Mouse (Mus musculus) kidney, adult 18-20 months (tissue): ENCODE measurements around the gene Olfr484.
"Not testable (repeated sequence)": the region's sequence is repeated elsewhere in the genome, so short reads cannot be mapped to it uniquely, and the experiment has no call there.

Source experiments
- DNase-seq: peaks from one replicate; pipeline ENCODE4 v3.0.0; 2021

Olfr484 gene

GRCm38 (mm10) chr7:108127349-108127748 is at the start of gene Olfr484:
Gene Olfr484, minus strand, starts transcription at chr7:108127449.
- DNase-seq: no peak

GRCm38 (mm10) chr7:108172642-108173041 is 45.4 kb upstream of the Olfr484 start, which contains the start of gene Olfr486:
Gene Olfr486, minus strand, starts transcription at chr7:108172742.
- not testable (repeated sequence) for DNase-seq

- no peak for DNase-seq
Measured at GRCm38 (mm10) chr7:108159771-108160170, 32.5 kb upstream of the Olfr484 start, which contains the start of gene Olfr485. Gene Olfr485, minus strand, starts transcription at chr7:108159871.

- no peak for DNase-seq
Measured at GRCm38 (mm10) chr7:108121416-108121815, 5.8 kb downstream of the Olfr484 start.

- no peak for DNase-seq
Measured at GRCm38 (mm10) chr7:108120681-108121080, 6.6 kb downstream of the Olfr484 start.

- no peak for DNase-seq
Measured at GRCm38 (mm10) chr7:108100549-108100948, 26.7 kb downstream of the Olfr484 start, which contains the start of gene Olfr483. Gene Olfr483, plus strand, starts transcription at chr7:108100849.

- no peak for DNase-seq
Measured at GRCm38 (mm10) chr7:108097486-108097885, 29.8 kb downstream of the Olfr484 start, which contains the start of gene Olfr482. Gene Olfr482, minus strand, starts transcription at chr7:108097586.

GRCm38 (mm10) chr7:108079555-108079954 is 47.7 kb downstream of the Olfr484 start, which contains the start of gene Olfr481:
Gene Olfr481, plus strand, starts transcription at chr7:108079855.
- DNase-seq: no peak
